Mouse (Mus musculus) intestine, postnatal 0 days (tissue): ENCODE measurements around the gene Borcs6. TPM values are rescaled to one million over a fixed set of nuclear protein-coding genes. Genes with fewer than 3 reads are reported as not detected.

Experiments used
- ATAC-seq: fragments of 200-750 bp; cut with Nextera tagmentation; 2 replicates; pipeline ENCODE4 v1.8.0; 2017; ENCODE audit warnings: mild to moderate bottlenecking, moderate TSS enrichment, moderate library complexity
- H3K27ac ChIP-seq: fragments of 300-500 bp; sonication (generic); 2 replicates; pipeline ENCODE4 v1.5.1; 2014; ENCODE audit warnings: mild to moderate bottlenecking, low read depth, low read length, moderate library complexity
- H3K27me3 ChIP-seq: fragments of 300-500 bp; sonication (generic); replicated peaks from 2 replicates; pipeline ENCODE4 v1.6.1; 2014; ENCODE audit warnings: low read length, mixed read lengths; ENCODE audit not compliant: control insufficient read depth, insufficient read depth
- H3K36me3 ChIP-seq: fragments of 300-500 bp; sonication (generic); 2 replicates; pipeline ENCODE4 v1.6.1; 2014; ENCODE audit warnings: mild to moderate bottlenecking, moderate library complexity; ENCODE audit not compliant: control insufficient read depth, insufficient read depth
- H3K4me1 ChIP-seq: fragments of 300-500 bp; sonication (generic); replicated peaks from 2 replicates; pipeline ENCODE4 v1.6.1; 2014; ENCODE audit warnings: antibody characterized with exemption, low read length, mixed read lengths; ENCODE audit not compliant: control insufficient read depth, insufficient read depth
- H3K4me2 ChIP-seq: fragments of 300-500 bp; sonication (generic); replicated peaks from 2 replicates; pipeline ENCODE4 v1.6.1; 2014; ENCODE audit warnings: low read depth, mild to moderate bottlenecking, moderate library complexity
- H3K4me3 ChIP-seq: fragments of 300-500 bp; sonication (generic); 2 replicates; pipeline ENCODE4 v1.5.1; 2014; ENCODE audit warnings: low read depth, low read length
- H3K9ac ChIP-seq: fragments of 300-500 bp; sonication (generic); 2 replicates; pipeline ENCODE4 v1.6.1; 2014; ENCODE audit warnings: mild to moderate bottlenecking, low read depth, low read length
- H3K9me3 ChIP-seq: fragments of 300-500 bp; sonication (generic); 2 replicates; pipeline ENCODE4 v1.6.1; 2016; ENCODE audit warnings: mixed run types; ENCODE audit not compliant: control insufficient read depth
- CTCF ChIP-seq: sonication (generic); IDR thresholded peaks from 2 replicates; pipeline ENCODE4 v1.5.1; 2016; ENCODE audit warnings: low read depth, mild to moderate bottlenecking, control low read depth, antibody characterized with exemption, moderate library complexity
- WGBS: fragments of 180-500 bp; shearing (Covaris S2); extraction: QIAGEN DNeasy Blood & Tissue Kit; methylation state at CpG from one replicate; pipeline ENCODE4 v1.1.7; 2014; 5-methylcytosine and 5-hydroxymethylcytosine counted together
- polyA plus RNA-seq: library from polyadenylated mRNA; unstranded; fragments of >200 nt; fragmentation: Nextera tagmentation; extraction: Ambion mirVana; gene quantifications from 2 replicates; pipeline ENCODE4 v1.2.1, GENCODE M21; 2015

Borcs6 gene
- polyA plus RNA-seq, 1 experiment from 2014 or later = 13.4 TPM

GRCm38 (mm10) chr11:69061255-69061912 is 1.9 kb downstream of the Borcs6 start:
- Histone ChIP-seq H3K4me2 (peak overlapping the region; percentile 95), H3K27ac (no peak overlapping the region), H3K4me1 (0 out of 2 replicates have a peak, but pooled peaks cover 7% of the 10 kb centered on the region), H3K9ac (peak overlapping the region; percentile 83), H3K27me3 (no peaks in the 10 kb centered on the region), H3K36me3 (no peaks in the 10 kb centered on the region), H3K4me3 (peak overlapping the region; percentile 80), H3K9me3 (no peaks in the 10 kb centered on the region)
- WGBS = 23% methylated on average over 17 of the region's 17 CpGs
- no peak for TF ChIP-seq CTCF
- ATAC-seq = no peak

GRCm38 (mm10) chr11:69062194-69062760 is 2.8 kb downstream of the Borcs6 start:
- Histone ChIP-seq H3K9ac (no peak overlapping the region), H3K27ac (no peak overlapping the region), H3K36me3 (no peaks in the 10 kb centered on the region), H3K9me3 (no peaks in the 10 kb centered on the region), H3K27me3 (no peaks in the 10 kb centered on the region), H3K4me1 (0 out of 2 replicates have a peak, but pooled peaks cover 8% of the 10 kb centered on the region), H3K4me2 (peak overlapping the region; percentile 95), H3K4me3 (peak overlapping the region; percentile 63)
- TF ChIP-seq CTCF = no peak
- 2% methylated on average over 17 of the region's 17 CpGs for WGBS
- ATAC-seq = no peak

- peak overlapping the region; percentile 79 for H3K27ac ChIP-seq
- H3K27me3 ChIP-seq = no peaks in the 10 kb centered on the region
- no peaks in the 10 kb centered on the region for H3K9me3 ChIP-seq
- 1% methylated on average over 19 of the region's 19 CpGs for WGBS
- no peaks in the 10 kb centered on the region for H3K36me3 ChIP-seq
- peak overlapping the region; percentile 95 for H3K4me2 ChIP-seq
- TF ChIP-seq CTCF = no peak
- ATAC-seq = peak; percentile 50
- peaks cover 13% of the 10 kb centered on the region; the same call in 1 of the 2 replicates for H3K4me1 ChIP-seq
- H3K4me3 ChIP-seq = peak overlapping the region; percentile 63
- peak overlapping the region; percentile 55; the same call in 1 of the 2 replicates for H3K9ac ChIP-seq
Observed at GRCm38 (mm10) chr11:69062761-69063224, 3.3 kb downstream of the Borcs6 start.

GRCm38 (mm10) chr11:69063413-69064201 is 4.1 kb downstream of the Borcs6 start:
- peak overlapping the region; percentile 95 for H3K4me2 ChIP-seq
- peaks cover 13% of the 10 kb centered on the region; the same call in 1 of the 2 replicates for H3K4me1 ChIP-seq
- TF ChIP-seq CTCF = no peak
- no peaks in the 10 kb centered on the region for H3K9me3 ChIP-seq
- peak overlapping the region; percentile 55 for H3K9ac ChIP-seq
- H3K4me3 ChIP-seq = peak overlapping the region; percentile 63
- peak; percentile 37; the same call in 1 of the 2 replicates for ATAC-seq
- no peaks in the 10 kb centered on the region for H3K36me3 ChIP-seq
- under 1% methylated on average over 31 of the region's 31 CpGs for WGBS
- H3K27me3 ChIP-seq = no peaks in the 10 kb centered on the region
- peak overlapping the region; percentile 79 for H3K27ac ChIP-seq

GRCm38 (mm10) chr11:69064259-69065133 is 5.0 kb downstream of the Borcs6 start:
- no peak for ATAC-seq
- Histone ChIP-seq H3K27me3 (no peaks in the 10 kb centered on the region), H3K9ac (0 out of 2 replicates have a peak overlapping the region, but pooled peaks have one; percentile 55), H3K4me3 (peak overlapping the region; percentile 63), H3K36me3 (no peaks in the 10 kb centered on the region), H3K9me3 (no peaks in the 10 kb centered on the region), H3K4me2 (peak overlapping the region; percentile 95), H3K27ac (no peak overlapping the region), H3K4me1 (peaks cover 13% of the 10 kb centered on the region; the same call in 1 of the 2 replicates)
- 73% methylated on average over 9 of the region's 9 CpGs for WGBS
- no peak for TF ChIP-seq CTCF
